Mouse (Mus musculus): ENCODE results near the gene Mthfd1l.

Mthfd1l gene

GRCm38 (mm10) chr10:4145080-4145807 lies 172.3 kb downstream of the Mthfd1l start:
- in situ Hi-C loops (cut with MboI, MseI), result loop anchor here in 1 of 2 experiments (10.0 kb wide), 1 partner anchor 1320 kb away; no protein-coding TSS in a partner anchor

- in situ Hi-C loops (cut with MboI, MseI), result loop anchor here in 1 of 2 experiments (10.0 kb wide), 1 partner anchor 1318 kb away; no protein-coding TSS in a partner anchor
Observed at GRCm38 (mm10) chr10:4146947-4147346, 174.0 kb downstream of the Mthfd1l start.

GRCm38 (mm10) chr10:4151159-4151558 lies 178.2 kb downstream of the Mthfd1l start:
- in situ Hi-C loops (cut with MboI, MseI), result no loop called here

GRCm38 (mm10) chr10:4151862-4152776 lies 179.2 kb downstream of the Mthfd1l start:
- in situ Hi-C loops (cut with MboI, MseI), result no loop called here

- in situ Hi-C loops (cut with MboI, MseI), result no loop called here
Observed at GRCm38 (mm10) chr10:4153031-4153430, 180.1 kb downstream of the Mthfd1l start.

- in situ Hi-C loops (cut with MboI, MseI), result no loop called here
Observed at GRCm38 (mm10) chr10:4154035-4154434, 181.1 kb downstream of the Mthfd1l start.

- in situ Hi-C loops (cut with MboI, MseI), result no loop called here
Observed at GRCm38 (mm10) chr10:4155521-4155920, 182.6 kb downstream of the Mthfd1l start.

GRCm38 (mm10) chr10:4158533-4158932 lies 185.6 kb downstream of the Mthfd1l start:
- in situ Hi-C loops (cut with MboI, MseI), result no loop called here

- in situ Hi-C loops (cut with MboI, MseI), result no loop called here
Observed at GRCm38 (mm10) chr10:4159541-4160090, 186.7 kb downstream of the Mthfd1l start.

GRCm38 (mm10) chr10:4160242-4160785 lies 187.4 kb downstream of the Mthfd1l start:
- in situ Hi-C loops (cut with MboI, MseI), result no loop called here

GRCm38 (mm10) chr10:4162049-4162448 lies 189.1 kb downstream of the Mthfd1l start:
- in situ Hi-C loops (cut with MboI, MseI), result no loop called here

- in situ Hi-C loops (cut with MboI, MseI), result no loop called here
Observed at GRCm38 (mm10) chr10:4162976-4163375, 190.1 kb downstream of the Mthfd1l start.

GRCm38 (mm10) chr10:4164681-4165080 lies 191.8 kb downstream of the Mthfd1l start:
- in situ Hi-C loops (cut with MboI, MseI), result loop anchor here (5.0 kb wide), 2 partner anchors 168 to 873 kb away; no protein-coding TSS in a partner anchor

GRCm38 (mm10) chr10:4168222-4168798 lies 195.4 kb downstream of the Mthfd1l start:
- in situ Hi-C loops (cut with MboI, MseI), result loop anchor here (5.0 kb wide), 2 partner anchors 164 to 869 kb away; no protein-coding TSS in a partner anchor

GRCm38 (mm10) chr10:4174229-4174628 lies 201.3 kb downstream of the Mthfd1l start:
- in situ Hi-C loops (cut with MboI, MseI), result no loop called here

GRCm38 (mm10) chr10:4174717-4175116 lies 201.8 kb downstream of the Mthfd1l start:
- in situ Hi-C loops (cut with MboI, MseI), result no loop called here

GRCm38 (mm10) chr10:4177285-4177684 lies 204.4 kb downstream of the Mthfd1l start:
- in situ Hi-C loops (cut with MboI, MseI), result no loop called here

GRCm38 (mm10) chr10:4179049-4179790 lies 206.3 kb downstream of the Mthfd1l start:
- in situ Hi-C loops (cut with MboI, MseI), result no loop called here

- in situ Hi-C loops (cut with MboI, MseI), result no loop called here
Observed at GRCm38 (mm10) chr10:4181953-4182352, 209.0 kb downstream of the Mthfd1l start.

GRCm38 (mm10) chr10:4182406-4182805 lies 209.5 kb downstream of the Mthfd1l start:
- in situ Hi-C loops (cut with MboI, MseI), result no loop called here
